Mouse (Mus musculus) C2C12 (cell line): Measurements from ENCODE around the gene Pin4. TPM values are rescaled to one million over a fixed set of nuclear protein-coding genes. Genes with fewer than 3 reads are reported as not detected.

Source experiments
- H3K27me3 ChIP-seq: one replicate; pipeline ENCODE4 v1.6.1; 2011; ENCODE audit not compliant: control insufficient read depth, insufficient read depth, insufficient read length
- H3K36me3 ChIP-seq: one replicate; pipeline ENCODE4 v1.6.1; 2011; ENCODE audit not compliant: control insufficient read depth, insufficient read depth
- H3K4me3 ChIP-seq: one replicate; pipeline ENCODE4 v1.5.1; 2011; ENCODE audit warnings: mild to moderate bottlenecking, control low read depth; ENCODE audit not compliant: poor library complexity, insufficient read depth, severe bottlenecking
- H3K79me2 ChIP-seq: one replicate; pipeline ENCODE4 v1.6.1; 2011; ENCODE audit not compliant: control insufficient read depth, insufficient read depth
- H3K79me3 ChIP-seq: one replicate; pipeline ENCODE4 v1.6.1; 2011; ENCODE audit warnings: low read depth, control low read depth
- H3ac ChIP-seq: one replicate; pipeline ENCODE3; 2011; ENCODE audit warnings: low read depth; ENCODE audit not compliant: control insufficient read depth, insufficient read length
- CEBPB ChIP-seq: IDR thresholded peaks from one replicate; pipeline ENCODE4 v1.6.1; 2011; ENCODE audit warnings: low read depth, mild to moderate bottlenecking, control low read depth, moderate library complexity
- CTCF ChIP-seq: IDR thresholded peaks from one replicate; pipeline ENCODE4 v1.5.1; 2011; ENCODE audit not compliant: control insufficient read depth, insufficient read depth, insufficient read length
- FOSL1 ChIP-seq: IDR thresholded peaks from one replicate; pipeline ENCODE4 v1.8.0; 2011; ENCODE audit warnings: mild to moderate bottlenecking, low read length; ENCODE audit not compliant: poor library complexity, insufficient read depth, severe bottlenecking
- MAX ChIP-seq: IDR thresholded peaks from one replicate; pipeline ENCODE4 v1.6.1; 2011; ENCODE audit warnings: mild to moderate bottlenecking, control low read depth
- MYOD1 ChIP-seq: IDR thresholded peaks from one replicate; pipeline ENCODE4 v1.6.1; 2011; ENCODE audit warnings: low read depth; ENCODE audit not compliant: control insufficient read depth, insufficient read length
- MYOG ChIP-seq: IDR thresholded peaks from one replicate; pipeline ENCODE4 v1.6.1; 2011; ENCODE audit not compliant: control insufficient read depth, insufficient read length; ENCODE audit errors: extremely low read depth
- USF1 ChIP-seq: IDR thresholded peaks from one replicate; pipeline ENCODE4 v1.6.1; 2011; ENCODE audit warnings: low read depth, mild to moderate bottlenecking, control low read depth, moderate library complexity
- polyA plus RNA-seq: library from polyadenylated mRNA; unstranded; fragments of >200 nt; fragmentation: generic; extraction: Trizol; gene quantifications from one replicate; pipeline ENCODE4 v1.2.1, GENCODE M21; 2012; ENCODE audit warnings: missing spikeins

Pin4 gene
- polyA plus RNA-seq, 1 experiment, result 89.0 TPM

GRCm38 (mm10) chrX:102170900-102171299 is 51.7 kb downstream of the Pin4 start:
- Histone ChIP-seq H3K27me3 (no peaks in the 10 kb centered on the region), H3K36me3 (no peaks in the 10 kb centered on the region), H3K79me3 (no peaks in the 10 kb centered on the region), H3K79me2 (no peaks in the 10 kb centered on the region), H3K4me3 (no peak overlapping the region), H3ac (no peak overlapping the region)
- TF ChIP-seq CEBPB, result no peak
- no peak for TF ChIP-seq MAX
- no peak for TF ChIP-seq FOSL1
- TF ChIP-seq MYOG, result no peak
- no peak for TF ChIP-seq MYOD1
- no peak for TF ChIP-seq USF1
- no peak for TF ChIP-seq CTCF

GRCm38 (mm10) chrX:102175538-102176287 is 56.5 kb downstream of the Pin4 start:
- Histone ChIP-seq H3K4me3 (no peak overlapping the region), H3K27me3 (no peaks in the 10 kb centered on the region), H3ac (no peak overlapping the region), H3K36me3 (no peaks in the 10 kb centered on the region), H3K79me2 (no peaks in the 10 kb centered on the region), H3K79me3 (no peaks in the 10 kb centered on the region)
- TF ChIP-seq CTCF (no peak), MYOG (no peak), FOSL1 (no peak)

Other genes with a start within 250 kb of the Pin4 start
- 0.15 TPM for gene Rtl5, start 48.1 kb upstream of the Pin4 start, polyA plus RNA-seq
- gene Ercc6l, start 37.6 kb downstream of the Pin4 start, polyA plus RNA-seq, result 6.2 TPM
- gene Rps4x, start 69.9 kb downstream of the Pin4 start, polyA plus RNA-seq, result 2,633 TPM
- gene Cited1, start 132.7 kb downstream of the Pin4 start, polyA plus RNA-seq, result 12.3 TPM